Mouse (Mus musculus) left cerebral cortex, adult 11 months (tissue): Measurements from ENCODE around the gene Itpk1.

Source experiments
- DNase-seq: peaks from one replicate; pipeline ENCODE4 v3.0.0; 2022; ENCODE audit warnings: low spot score

Gene Itpk1

DNA sequence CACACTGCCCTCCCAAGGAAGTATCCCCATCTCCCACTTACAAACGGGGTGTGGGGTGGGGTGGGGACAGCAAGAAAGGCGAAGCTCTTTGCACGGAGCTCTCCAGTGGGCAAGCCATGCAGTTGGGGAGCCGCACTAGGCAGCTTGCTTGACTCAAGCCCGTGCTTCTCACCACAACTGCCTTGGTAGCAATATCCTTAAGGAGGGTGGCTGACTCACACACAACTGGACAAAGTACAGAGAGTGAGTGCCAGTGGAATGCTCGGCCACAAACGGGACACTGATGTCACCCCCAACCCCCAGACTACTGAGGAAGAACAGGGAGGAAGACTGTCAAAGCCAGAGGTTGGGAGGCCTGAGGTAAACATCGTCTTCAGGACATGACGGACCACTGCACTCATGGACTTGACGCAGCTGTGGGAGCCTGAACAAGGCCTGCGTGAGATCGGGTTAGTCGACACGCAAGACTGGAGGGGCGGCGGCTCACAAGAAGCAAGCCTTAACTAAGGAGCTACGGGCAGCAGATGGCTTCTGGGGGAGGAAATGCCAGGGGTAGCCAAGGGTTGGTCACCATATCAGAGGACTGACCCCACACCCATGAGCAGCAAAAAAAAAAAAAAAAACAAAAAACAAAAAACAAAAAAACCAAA, 113.9 kb downstream of the Itpk1 start:
- DNase-seq, result no peak

DNA sequence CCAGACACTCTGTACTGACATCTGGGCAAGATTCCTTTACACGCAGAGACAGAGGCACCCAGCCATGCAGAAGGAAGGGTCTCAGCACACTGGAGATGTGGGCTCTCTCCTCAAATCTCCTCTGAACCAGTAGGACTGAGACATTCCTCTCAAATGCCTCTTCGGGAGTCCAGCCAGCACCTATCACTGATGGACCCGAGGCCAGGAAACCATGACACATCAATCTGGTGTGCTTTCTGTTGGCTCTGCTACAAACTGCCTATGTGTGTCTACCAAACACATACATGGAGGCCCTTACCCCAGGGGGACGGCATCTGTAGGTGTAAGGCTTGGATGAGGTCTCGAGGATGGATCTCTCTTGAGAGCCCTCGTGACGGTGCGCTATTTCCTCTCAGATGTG, 117.6 kb downstream of the Itpk1 start:
- no peak for DNase-seq

DNA sequence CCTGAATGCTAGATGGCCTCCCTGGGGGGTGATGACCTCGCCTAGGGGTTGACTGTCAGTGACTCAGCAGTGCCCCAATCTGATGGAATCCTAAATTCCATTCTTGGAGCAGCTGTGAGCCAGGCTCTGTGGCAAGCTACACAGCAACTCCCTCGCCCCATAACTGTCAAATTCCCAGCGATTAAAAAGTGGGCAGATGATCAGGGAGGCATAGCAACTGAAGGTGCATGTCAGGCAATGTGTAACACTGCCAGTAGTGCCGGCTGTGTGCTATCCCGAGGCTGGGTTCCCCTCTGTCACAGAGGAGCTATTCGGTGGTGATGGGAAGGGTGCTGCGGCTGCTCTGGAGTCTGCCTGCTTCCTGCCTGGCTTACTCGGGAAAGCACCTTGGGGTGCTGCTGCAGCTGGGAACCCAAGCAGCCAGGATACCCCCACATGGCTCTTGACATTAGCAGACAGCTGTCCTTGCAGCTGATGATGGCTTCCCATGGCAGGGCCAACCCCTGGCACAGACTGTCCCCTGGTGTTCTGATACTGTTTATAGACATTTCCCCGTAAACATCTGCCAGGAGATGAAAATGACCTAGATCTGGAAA, 118.3 kb downstream of the Itpk1 start:
- DNase-seq, result no peak

DNA sequence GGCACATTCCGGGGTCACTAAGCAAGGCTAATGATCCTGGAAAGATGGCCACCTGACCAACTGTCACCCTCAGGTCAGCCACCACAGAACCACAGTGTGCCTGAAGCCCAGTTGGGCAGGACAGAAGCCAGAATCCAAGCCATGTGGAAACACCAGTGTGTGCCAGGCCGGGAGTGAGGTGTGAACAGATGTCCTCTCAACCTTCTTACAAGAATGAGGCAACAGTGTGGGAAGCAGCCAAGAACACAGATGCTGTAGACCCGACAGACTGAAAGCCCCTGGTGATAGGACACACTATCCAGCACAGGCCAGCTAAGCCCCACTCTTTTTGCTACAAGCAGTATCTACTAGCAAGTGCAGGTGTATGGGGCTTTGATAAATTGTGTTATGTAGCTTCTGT, 119.3 kb downstream of the Itpk1 start:
- no peak for DNase-seq

DNA sequence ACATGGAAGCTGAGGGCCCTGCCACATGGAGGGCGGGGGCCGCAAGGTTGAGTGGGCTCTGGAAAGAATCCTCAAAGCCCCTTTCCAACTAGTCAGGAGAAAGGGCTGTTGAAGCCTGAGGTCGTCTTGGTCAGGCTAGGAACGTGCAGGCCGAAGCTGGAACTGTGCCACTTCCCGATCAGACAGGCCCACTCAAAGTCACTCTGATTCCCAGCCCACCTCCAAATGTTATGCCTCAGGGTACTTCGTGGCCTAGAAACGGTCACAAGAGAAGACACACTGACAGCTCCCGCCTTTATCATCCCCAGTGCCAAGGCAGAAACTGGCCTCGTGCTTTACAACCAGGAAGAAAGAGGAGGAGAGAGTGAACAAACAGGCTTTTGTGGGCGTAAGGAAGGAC, 122.3 kb downstream of the Itpk1 start:
- DNase-seq, result no peak

DNA sequence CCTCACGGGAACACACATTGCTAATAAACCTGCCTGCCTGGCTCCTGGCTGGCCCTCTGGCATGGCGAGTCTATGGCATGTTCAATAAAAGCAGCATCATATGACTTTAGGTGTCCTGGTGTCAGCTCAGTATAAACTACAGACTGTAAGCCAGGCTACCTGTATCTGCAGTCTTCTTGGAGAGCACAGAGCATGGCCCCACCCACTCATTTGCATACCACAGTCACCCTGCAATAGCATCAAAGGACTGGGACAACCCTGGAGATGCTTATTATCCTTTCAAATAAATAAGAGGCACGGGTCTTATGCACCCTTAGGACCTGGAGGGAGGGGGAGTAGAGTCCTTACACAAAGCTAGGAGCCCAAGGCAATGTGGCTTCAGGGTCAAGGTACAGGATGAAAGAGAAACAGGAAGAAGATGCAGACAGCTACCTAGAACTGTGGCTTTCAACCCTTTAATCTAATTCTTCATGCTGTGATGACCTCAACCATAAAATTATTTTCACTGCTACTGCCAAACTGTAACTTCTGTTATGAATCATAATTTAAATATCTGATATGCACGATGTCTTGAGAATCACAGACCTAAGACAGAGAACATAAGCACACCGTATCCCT, 123.0 kb downstream of the Itpk1 start:
- no peak for DNase-seq

DNA sequence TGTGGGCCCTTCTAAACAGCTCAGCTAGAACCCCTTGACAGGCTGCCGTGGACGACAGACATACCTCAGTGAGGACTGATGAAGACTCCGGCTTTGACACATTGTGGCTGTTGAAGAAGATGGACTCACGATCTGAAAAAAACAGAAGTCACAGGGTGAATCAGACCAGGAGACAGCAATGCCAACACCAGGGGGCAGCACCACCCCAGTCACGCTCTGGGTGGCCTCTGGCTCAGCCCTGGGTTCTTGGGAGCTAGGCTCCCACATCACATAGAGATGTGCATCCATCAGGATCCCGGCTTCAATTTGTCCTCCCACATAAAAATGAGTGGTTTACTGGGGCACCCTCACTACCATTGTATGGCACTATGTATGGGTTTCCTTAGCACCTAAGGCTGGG, 125.7 kb downstream of the Itpk1 start:
- peak; percentile 67 for DNase-seq

DNA sequence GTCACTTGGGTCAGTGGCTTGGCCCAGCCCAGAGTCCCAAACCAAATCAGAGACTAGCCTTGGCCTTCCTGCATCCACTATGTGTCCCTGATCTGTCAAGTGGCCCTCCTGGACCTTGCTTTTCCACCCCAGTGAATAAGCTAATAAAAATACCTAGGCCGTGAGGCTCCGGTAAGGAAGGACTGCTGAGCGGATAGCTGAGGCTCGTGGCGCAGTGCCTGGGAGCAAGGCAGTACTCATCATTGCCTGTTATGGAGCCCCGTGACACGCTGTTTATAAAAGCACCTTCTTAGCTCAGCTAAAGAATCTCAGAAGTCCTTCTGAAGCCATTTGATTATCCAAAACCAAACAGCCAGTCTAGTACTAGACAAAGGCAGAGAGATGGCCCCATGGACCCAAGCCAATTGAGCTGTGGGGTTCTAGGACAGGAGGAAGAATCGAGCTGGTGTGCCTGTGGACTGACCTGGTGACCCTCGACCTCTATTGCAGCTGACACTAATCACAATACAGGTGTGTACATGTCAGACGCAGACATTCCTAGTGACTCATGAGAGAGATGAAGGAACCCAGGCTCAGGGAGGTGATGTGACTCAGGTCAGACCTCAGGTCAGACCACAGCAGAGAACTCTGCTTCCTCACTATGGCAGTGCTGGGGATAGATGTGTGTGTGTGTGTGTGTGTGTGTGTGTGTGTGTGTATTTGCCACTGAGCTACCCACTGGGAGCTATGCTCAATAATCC, 127.9 kb downstream of the Itpk1 start:
- no peak for DNase-seq

DNA sequence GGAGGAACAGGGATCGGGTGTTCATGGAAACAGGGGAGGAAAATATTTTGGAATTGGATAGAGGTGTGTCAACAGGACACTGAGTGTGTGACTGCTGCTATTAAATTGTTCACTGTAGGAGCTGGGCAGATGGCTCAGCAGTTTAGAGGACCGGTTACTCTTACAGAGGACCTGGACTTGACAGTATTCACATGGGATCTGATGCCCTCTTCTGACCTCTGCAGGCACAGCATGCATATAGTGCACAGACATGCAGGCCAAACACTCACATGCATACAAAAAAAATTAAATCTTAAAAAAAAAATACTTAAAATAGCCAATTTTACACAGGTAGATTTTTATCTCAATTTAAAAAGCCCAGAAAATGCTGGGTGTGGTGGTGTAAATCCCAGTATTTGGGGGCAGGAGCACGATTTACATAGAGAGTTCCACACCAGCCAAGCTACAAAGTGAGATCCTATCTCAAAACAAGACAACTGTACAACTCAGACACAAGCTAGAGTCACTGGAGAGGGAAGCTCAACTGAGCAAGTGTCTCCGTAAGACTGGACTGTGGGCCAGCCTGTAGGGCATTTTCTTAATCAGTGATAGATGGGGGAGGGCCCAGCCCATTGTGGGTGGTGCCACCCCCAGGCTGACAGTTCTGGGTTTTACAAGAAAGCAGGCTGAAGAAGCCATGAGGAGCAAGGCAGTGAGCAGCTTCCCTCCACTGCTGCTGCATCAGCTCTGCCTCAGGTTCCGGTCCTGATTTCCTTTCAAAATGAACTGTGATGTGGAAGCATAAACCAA, 129.0 kb downstream of the Itpk1 start:
- no peak for DNase-seq

DNA sequence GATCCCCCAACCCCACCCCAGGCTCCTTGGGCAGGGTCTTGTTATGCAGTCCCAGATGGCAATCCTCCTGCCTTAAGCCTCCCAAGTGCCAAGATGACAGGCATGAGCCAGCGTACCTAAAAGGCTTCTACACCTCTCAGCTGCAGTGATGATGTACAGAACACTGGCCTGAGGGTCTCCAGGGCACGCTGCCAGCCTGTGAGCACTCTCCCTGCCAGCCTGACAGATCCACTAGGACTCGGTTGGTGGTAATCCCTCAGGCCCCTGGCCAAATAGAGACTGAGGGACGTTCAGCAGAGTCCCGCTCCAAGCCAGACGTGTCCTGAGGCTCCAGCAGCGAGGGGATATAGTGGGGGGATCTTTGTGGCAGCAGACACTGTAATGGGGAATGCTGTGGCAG, 131.7 kb downstream of the Itpk1 start:
- no peak for DNase-seq

DNA sequence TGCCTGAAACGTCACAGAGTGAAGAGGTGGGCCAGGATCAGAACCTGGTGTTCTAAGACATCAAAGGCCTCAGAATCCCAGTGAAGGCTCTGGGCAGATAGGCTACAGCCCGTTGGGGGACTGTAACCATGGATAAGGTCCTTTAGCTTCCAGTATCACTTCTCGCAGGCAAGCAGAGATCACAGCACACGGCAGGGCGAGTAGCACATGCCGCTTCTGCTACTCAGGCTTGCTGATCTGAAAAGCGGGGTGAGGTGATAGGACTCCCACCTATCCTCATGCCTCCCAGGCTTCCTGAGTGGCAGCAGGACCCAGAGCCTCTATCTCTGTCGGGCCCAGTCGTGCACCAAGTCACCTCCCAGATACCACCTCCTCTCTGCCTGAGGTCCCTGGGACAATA, 133.1 kb downstream of the Itpk1 start:
- DNase-seq, result no peak

DNA sequence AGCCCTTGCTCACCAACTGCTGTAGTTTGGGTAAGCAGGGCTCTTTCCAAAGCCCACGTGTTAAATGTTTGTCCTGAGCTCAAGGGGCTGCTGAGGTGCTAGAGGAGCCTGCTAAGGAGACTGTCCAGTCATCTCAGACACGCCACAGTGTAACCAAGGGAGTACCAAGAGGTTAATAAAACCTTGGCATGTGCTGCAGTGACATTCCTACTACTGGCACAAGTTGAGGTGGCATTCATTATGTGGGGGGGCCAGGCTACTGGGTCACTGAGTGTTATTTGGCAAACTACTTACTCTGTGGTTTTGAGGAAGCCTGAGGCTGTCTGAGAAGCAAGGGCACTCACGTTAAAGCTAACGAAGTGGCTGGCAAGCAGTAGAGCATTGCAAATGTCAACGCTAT, 134.0 kb downstream of the Itpk1 start:
- DNase-seq, result no peak

DNA sequence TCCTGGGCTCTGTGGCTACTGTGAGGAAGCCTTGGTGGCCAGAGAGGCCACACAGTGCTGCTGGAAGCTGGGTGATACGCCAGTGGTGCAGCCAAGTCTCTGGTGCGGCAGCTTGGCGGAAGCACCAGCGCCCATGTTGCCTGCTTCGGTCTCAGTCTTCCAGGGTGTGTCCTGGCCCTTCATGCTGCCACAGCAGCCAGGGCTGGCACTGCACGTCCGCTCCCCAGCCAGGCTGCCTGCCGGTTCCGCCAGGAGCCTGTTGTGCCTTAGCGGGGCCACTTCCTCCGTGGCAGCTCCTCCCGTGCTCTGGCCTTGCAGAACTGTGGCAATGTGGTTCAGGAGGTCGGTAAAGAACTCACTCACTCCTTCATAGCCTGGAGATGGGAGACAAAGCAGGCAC, 134.6 kb downstream of the Itpk1 start:
- no peak for DNase-seq

DNA sequence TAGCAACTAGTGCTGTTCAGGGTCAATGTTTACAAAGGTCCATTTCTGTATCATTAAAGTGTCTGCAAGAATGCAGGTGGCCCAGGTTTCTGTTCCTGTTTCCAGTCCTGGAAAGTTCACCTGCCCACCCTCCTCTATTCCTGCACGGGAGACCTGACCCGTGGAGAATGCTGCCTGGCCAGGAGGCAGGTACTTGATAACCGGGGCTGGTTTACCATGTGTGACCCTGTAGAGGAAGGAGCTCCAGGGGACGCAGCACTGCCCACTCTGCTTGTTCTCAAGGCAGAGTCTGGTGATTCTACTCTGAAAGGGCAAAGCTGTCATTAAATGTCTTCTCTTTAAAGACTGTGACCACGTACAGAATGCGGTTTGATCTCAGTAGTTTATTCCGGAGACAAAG, 136.5 kb downstream of the Itpk1 start:
- no peak for DNase-seq

DNA sequence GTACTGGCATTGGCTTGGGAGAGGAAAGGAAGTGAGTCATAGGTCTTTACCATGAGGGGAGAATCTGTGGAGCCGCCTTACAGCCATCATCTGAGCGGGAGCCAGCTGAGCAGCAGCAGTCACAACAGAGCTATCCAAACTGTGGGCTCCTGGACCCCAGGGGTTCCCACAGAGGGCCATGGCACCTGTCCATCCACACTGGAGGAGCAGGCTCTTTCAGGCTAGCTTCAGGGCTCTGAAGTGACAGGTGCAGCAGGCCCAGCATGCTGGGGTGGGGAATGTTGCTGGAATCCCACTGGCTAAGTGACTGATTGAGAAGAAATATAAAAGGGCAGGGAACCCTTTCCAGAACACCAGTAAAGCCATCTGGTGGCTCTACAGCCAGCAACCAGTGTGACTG, 137.8 kb downstream of the Itpk1 start:
- no peak for DNase-seq

DNA sequence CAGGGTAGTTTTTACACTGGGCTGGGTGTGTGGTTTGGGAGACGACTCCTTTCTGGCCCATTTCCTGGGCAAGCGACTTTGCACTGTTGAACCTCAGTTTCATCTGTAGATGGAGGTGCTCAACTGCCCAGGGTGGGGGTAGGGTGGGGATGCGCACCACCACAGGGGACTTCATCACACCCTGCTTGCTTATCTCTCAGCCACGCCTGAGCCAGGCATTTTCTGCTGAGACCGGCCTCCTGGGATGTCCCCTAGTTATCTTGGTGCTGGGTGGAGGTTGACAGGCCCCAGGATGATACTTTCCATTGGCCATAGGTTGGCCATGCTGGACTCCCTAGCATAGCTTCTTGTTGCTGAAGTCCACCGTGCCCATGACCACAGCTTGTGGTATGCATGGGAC, 139.6 kb downstream of the Itpk1 start:
- no peak for DNase-seq

DNA sequence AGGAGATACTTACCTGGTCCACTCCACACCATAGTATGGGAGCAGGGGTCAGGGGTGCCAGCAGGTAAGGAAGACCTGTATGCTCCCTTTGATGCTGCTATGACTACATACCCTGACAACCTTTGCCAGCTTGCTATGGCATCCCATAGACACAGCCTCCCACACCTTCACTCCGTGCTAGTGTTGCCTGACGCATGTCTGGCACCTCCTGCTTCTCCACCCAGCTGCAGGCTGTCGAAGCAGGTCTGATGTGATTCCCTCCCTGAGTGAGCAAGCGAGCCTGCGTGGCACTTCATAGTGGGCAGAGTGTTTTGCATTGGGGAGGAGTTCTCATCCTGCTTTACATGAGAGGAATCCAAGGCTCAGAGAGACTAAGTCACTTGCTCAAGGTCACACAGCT, 147.4 kb downstream of the Itpk1 start:
- no peak for DNase-seq

DNA sequence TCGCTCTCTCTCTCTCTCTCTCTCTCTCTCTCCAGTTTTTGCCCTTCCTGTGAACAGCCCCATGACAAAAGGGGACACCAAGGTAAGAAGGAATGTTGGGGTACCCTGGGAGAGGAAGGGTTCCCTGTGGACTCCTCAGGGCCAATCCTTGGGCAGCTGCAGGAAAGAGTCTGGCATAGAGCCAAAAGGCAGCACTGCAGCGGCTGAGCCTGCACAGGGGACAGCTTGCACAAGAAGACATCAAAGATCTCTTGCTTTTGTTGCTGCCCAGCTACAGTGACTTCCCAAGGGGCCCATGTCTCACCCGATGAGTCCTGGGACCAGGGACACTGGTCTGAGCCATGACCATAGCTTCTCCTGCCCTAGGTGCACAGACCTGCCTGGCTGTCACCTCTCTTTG, 148.9 kb downstream of the Itpk1 start:
- DNase-seq, result no peak

DNA sequence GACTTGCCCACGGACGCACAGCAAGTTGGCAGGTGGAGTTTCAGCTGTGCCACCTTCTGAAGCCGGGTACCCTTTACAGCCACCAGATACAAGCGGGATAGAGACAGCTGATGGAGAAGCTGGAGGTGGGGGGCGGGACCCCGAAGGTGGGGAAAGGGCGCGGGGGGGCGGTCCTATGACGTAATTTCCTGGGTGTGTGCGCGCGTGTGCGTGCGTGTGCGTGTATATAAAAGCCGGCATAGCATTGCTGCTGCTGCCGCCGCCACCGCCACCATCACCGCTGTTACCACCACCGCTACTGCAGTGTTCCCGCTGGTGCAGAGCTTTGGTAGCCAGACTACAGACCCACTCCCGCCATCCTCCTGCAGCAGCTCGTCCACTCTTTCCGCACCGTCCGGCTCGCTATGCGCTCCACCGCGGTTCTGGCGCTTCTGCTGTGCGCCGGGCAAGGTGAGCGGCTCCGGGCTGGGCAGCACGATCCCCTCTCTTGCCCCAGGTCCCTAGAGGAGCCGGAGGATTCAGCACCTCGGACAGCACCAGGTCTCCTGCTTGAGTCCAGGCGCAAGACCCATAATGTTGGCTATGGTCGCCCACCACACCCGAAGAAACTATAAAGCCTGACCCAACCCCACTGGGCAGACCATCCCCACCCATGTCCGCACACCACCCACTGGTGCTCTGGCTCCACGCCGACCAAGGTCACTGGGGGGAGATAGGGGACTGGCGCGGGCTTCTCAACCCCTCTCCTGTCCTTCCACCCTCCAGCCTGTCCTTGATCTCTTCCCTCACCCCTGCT, 149.8 kb downstream of the Itpk1 start, which contains the start of gene Chga:
Chga (plus strand) TSS at position 249 of the 796 bp plus-strand sequence.
- DNase-seq, result peak; percentile 64

DNA sequence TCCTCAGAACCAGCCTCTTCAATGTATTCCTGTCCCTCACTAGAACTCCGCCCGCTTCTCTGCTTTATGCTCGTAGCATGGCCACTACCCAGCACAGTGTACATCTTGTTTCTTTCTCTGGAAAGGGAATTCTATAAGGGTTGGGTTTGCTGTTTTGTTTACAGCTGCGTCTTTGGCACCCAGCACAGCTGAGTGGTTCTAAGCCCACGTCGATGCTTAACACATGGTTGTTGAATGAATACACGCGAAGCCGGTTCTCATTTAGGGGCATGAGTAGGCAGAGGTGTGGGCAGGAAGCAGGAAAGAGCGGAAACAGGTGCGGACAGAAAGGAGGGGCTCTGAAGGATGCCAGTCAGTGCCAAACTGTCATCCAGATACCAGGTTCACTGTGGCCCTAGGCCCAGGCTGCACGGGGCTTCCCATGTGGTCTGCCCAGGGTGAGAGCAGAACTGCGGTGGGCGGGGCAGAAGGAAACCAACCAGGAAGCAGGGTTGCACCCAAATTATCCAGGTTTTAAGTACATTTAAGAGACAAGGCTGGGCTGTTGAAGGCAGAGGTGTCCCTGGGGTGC, 150.9 kb downstream of the Itpk1 start:
- DNase-seq, result no peak

DNA sequence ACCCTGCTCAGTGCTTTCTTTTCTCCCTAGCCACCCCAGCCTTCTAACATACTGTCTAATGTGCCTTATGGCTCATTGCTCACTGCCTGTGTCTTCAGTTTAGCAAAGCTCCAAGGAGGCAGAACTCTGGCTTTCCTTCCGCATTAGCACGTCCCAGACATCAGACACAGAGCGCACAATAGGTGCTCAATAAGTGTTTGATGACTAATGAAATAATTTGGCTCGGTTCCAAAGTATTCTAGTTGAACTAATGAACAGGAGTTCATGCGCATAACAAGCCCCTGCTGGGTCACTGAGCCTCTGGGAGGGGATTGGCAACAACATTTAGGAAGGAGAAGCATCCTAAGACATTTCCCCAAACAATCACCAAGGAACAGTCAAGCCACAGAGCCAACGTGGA, 152.7 kb downstream of the Itpk1 start:
- DNase-seq, result no peak
